Mouse (Mus musculus) liver, postnatal 0 days (tissue): ENCODE results near the gene Taok1. TPM values are rescaled to one million over a fixed set of nuclear protein-coding genes. Genes with fewer than 3 reads are reported as not detected.

ENCODE experiments used
- ATAC-seq: fragments of 200-750 bp; cut with Nextera tagmentation; 2 replicates; pipeline ENCODE4 v1.8.0; 2017; ENCODE audit warnings: mild to moderate bottlenecking, moderate library complexity
- DNase-seq: peaks from one replicate; pipeline ENCODE4 v3.0.0-alpha.2; 2016
- H3K27ac ChIP-seq: fragments of 300-500 bp; sonication (generic); 2 replicates; pipeline ENCODE4 v1.5.1; 2014; ENCODE audit warnings: antibody characterized with exemption, moderate library complexity, mild to moderate bottlenecking, low read depth
- H3K27me3 ChIP-seq: fragments of 300-500 bp; sonication (generic); 2 replicates; pipeline ENCODE4 v1.6.1; 2014; ENCODE audit warnings: low read length, control low read depth, mixed read lengths; ENCODE audit not compliant: insufficient read depth
- H3K36me3 ChIP-seq: fragments of 300-500 bp; sonication (generic); replicated peaks from 2 replicates; pipeline ENCODE4 v1.6.1; 2014; ENCODE audit warnings: mild to moderate bottlenecking, control low read depth, low read length, moderate library complexity, mixed read lengths; ENCODE audit not compliant: insufficient read depth
- H3K4me1 ChIP-seq: fragments of 300-500 bp; sonication (generic); 2 replicates; pipeline ENCODE4 v1.6.1; 2014; ENCODE audit warnings: antibody characterized with exemption, mild to moderate bottlenecking, control low read depth; ENCODE audit not compliant: insufficient read depth
- H3K4me2 ChIP-seq: fragments of 300-500 bp; sonication (generic); 2 replicates; pipeline ENCODE4 v1.6.1; 2014; ENCODE audit warnings: low read depth, mild to moderate bottlenecking, low read length, moderate library complexity, mixed read lengths
- H3K4me3 ChIP-seq: fragments of 300-500 bp; sonication (generic); 2 replicates; pipeline ENCODE4 v1.5.1; 2014; ENCODE audit warnings: low read depth, low read length
- H3K9ac ChIP-seq: fragments of 300-500 bp; sonication (generic); replicated peaks from 2 replicates; pipeline ENCODE4 v1.6.1; 2014; ENCODE audit warnings: mild to moderate bottlenecking, moderate library complexity
- H3K9me3 ChIP-seq: fragments of 300-500 bp; sonication (generic); 2 replicates; pipeline ENCODE4 v1.6.1; 2016; ENCODE audit warnings: mild to moderate bottlenecking, control low read depth, low read length, mixed read lengths
- CTCF ChIP-seq: sonication (generic); IDR thresholded peaks from 2 replicates; pipeline ENCODE4 v1.5.1; 2016; ENCODE audit warnings: antibody characterized with exemption, low read depth
- EP300 ChIP-seq: IDR thresholded peaks from 2 replicates; pipeline ENCODE4 v1.6.1; 2016; ENCODE audit warnings: antibody characterized with exemption, low read depth, mild to moderate bottlenecking
- WGBS: fragments of 180-500 bp; shearing (Covaris S2); extraction: QIAGEN DNeasy Blood & Tissue Kit; methylation state at CpG from one replicate; pipeline ENCODE4 v1.1.7; 2014; ENCODE audit not compliant: insufficient replicate concordance; 5-methylcytosine and 5-hydroxymethylcytosine counted together
- polyA plus RNA-seq: library from polyadenylated mRNA; unstranded; fragments of >200 nt; fragmentation: Nextera tagmentation; extraction: Ambion mirVana; gene quantifications from 2 replicates; pipeline ENCODE4 v1.2.1, GENCODE M21; 2015

Gene Taok1
- polyA plus RNA-seq, 1 experiment from 2014 or later = 5.0 TPM

GRCm38 (mm10) chr11:77591388-77591787 is 16.2 kb downstream of the Taok1 start:
- H3K9ac ChIP-seq = no peak overlapping the region
- ATAC-seq = no peak
- H3K4me2 ChIP-seq = no peak overlapping the region
- no peak overlapping the region for H3K27ac ChIP-seq
- peaks cover 4% of the 10 kb centered on the region; the same call in 1 of the 2 replicates for H3K4me1 ChIP-seq
- H3K9me3 ChIP-seq = no peaks in the 10 kb centered on the region
- no peak for DNase-seq
- no peaks in the 10 kb centered on the region for H3K27me3 ChIP-seq
- no peak overlapping the region for H3K4me3 ChIP-seq
- WGBS = 58% methylated on average over 2 of the region's 2 CpGs
- H3K36me3 ChIP-seq = peaks cover 5% of the 10 kb centered on the region
- TF ChIP-seq EP300 (no peak), CTCF (no peak)

DNA sequence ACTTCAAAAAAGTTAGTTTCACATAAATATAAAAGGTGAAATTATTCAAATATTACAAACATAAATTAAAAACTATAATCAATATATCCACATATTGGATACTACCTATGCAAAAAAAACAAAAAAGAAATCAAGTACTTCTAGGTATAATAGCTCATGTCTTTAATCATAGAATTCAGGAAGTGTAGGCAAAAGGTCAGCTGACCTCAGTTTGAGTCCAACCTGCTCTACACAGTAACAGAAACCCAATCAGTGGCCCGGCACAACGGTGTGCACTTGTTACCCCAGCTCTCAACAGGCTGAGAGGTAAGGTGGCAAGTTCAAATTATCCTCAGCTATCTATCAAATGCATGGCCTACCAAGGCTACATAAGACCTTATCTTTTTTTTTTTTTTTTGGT is 16.8 kb downstream of the Taok1 start:
- peaks cover 4% of the 10 kb centered on the region; the same call in 1 of the 2 replicates for H3K4me1 ChIP-seq
- WGBS = 98% methylated on average over 2 of the region's 2 CpGs
- H3K27me3 ChIP-seq = no peaks in the 10 kb centered on the region
- no peak overlapping the region for H3K9ac ChIP-seq
- H3K9me3 ChIP-seq = no peaks in the 10 kb centered on the region
- H3K27ac ChIP-seq = no peak overlapping the region
- DNase-seq (no peak), ATAC-seq (no peak)
- no peak overlapping the region for H3K4me3 ChIP-seq
- H3K36me3 ChIP-seq = peaks cover 3% of the 10 kb centered on the region
- TF ChIP-seq EP300 (no peak), CTCF (no peak)
- H3K4me2 ChIP-seq = no peak overlapping the region

- 90% methylated on average over 3 of the region's 3 CpGs for WGBS
- no peak overlapping the region for H3K4me3 ChIP-seq
- no peaks in the 10 kb centered on the region for H3K4me1 ChIP-seq
- DNase-seq (no peak), ATAC-seq (no peak)
- H3K9me3 ChIP-seq = no peaks in the 10 kb centered on the region
- H3K4me2 ChIP-seq = no peak overlapping the region
- H3K27me3 ChIP-seq = no peaks in the 10 kb centered on the region
- H3K27ac ChIP-seq = no peak overlapping the region
- no peak overlapping the region for H3K9ac ChIP-seq
- H3K36me3 ChIP-seq = peaks cover 27% of the 10 kb centered on the region
- TF ChIP-seq CTCF (no peak), EP300 (no peak)
Observed at GRCm38 (mm10) chr11:77585201-77585600, 22.4 kb downstream of the Taok1 start.

DNA sequence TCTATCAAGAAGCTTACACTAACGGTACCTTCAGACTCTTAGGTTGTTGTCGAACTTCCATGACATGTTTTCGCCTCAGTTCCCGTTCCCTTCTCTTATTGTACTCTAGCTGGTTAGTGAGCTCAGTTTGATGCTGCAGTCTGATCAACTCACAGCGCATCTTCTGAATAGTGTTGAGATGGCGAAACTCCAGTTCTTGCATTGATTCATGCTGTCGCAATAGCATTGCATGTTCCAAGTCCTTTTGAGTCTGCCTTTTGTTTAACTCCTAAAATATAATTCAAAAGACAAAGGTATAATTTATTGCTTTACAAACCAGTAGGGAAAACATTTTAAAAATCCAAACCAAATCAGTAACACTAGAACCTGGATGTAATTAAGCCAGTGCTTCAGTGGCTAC is 62.4 kb downstream of the Taok1 start:
- no peak for TF ChIP-seq CTCF
- no peak for TF ChIP-seq EP300
- DNase-seq (peak; percentile 21), ATAC-seq (no peak)
- no peak overlapping the region for H3K9ac ChIP-seq
- H3K27ac ChIP-seq = no peak overlapping the region
- H3K9me3 ChIP-seq = no peaks in the 10 kb centered on the region
- H3K27me3 ChIP-seq = no peaks in the 10 kb centered on the region
- H3K4me1 ChIP-seq = no peaks in the 10 kb centered on the region
- peaks cover 54% of the 10 kb centered on the region for H3K36me3 ChIP-seq
- no peak overlapping the region for H3K4me2 ChIP-seq
- H3K4me3 ChIP-seq = no peak overlapping the region
- WGBS = 83% methylated on average over 7 of the region's 7 CpGs

- WGBS = 80% methylated on average over 4 of the region's 4 CpGs
- H3K4me1 ChIP-seq = no peaks in the 10 kb centered on the region
- no peak overlapping the region for H3K27ac ChIP-seq
- no peak for TF ChIP-seq EP300
- TF ChIP-seq CTCF = no peak
- H3K4me2 ChIP-seq = no peak overlapping the region
- H3K27me3 ChIP-seq = no peaks in the 10 kb centered on the region
- ATAC-seq = no peak
- no peak for DNase-seq
- no peaks in the 10 kb centered on the region for H3K9me3 ChIP-seq
- H3K4me3 ChIP-seq = no peak overlapping the region
- H3K9ac ChIP-seq = no peak overlapping the region
- peaks cover 17% of the 10 kb centered on the region for H3K36me3 ChIP-seq
Observed at GRCm38 (mm10) chr11:77532202-77532846, 75.3 kb downstream of the Taok1 start.

DNA sequence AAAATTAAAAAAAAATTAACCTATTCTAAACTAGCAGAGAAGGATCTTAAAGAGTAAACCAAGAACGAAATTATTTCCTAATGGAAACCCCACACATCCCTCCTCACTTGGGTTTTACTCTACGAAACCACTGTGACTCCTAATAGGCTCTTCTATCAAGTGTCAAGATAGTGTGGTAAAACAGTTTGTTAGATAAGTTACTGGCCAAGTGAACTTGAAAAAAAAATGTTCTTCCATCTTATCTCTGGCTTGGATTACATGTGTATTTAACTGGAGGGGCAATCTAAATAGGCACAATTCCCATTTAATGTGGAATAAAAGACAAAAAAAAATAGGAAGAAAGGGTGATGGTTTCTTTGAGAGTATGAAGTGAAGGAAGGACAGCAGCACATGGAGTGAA is 76.8 kb downstream of the Taok1 start:
- Histone ChIP-seq H3K27me3 (no peaks in the 10 kb centered on the region), H3K36me3 (peaks cover 6% of the 10 kb centered on the region; the same call in 1 of the 2 replicates), H3K4me1 (no peaks in the 10 kb centered on the region), H3K9me3 (no peaks in the 10 kb centered on the region), H3K4me2 (no peak overlapping the region), H3K27ac (no peak overlapping the region), H3K9ac (no peak overlapping the region), H3K4me3 (no peak overlapping the region)
- TF ChIP-seq CTCF = no peak
- TF ChIP-seq EP300 = no peak
- 61% methylated on average over 2 of the region's 2 CpGs for WGBS
- DNase-seq = no peak
- no peak for ATAC-seq
